Mouse (Mus musculus): ENCODE data around the gene Cse1l.

Gene Cse1l

DNA sequence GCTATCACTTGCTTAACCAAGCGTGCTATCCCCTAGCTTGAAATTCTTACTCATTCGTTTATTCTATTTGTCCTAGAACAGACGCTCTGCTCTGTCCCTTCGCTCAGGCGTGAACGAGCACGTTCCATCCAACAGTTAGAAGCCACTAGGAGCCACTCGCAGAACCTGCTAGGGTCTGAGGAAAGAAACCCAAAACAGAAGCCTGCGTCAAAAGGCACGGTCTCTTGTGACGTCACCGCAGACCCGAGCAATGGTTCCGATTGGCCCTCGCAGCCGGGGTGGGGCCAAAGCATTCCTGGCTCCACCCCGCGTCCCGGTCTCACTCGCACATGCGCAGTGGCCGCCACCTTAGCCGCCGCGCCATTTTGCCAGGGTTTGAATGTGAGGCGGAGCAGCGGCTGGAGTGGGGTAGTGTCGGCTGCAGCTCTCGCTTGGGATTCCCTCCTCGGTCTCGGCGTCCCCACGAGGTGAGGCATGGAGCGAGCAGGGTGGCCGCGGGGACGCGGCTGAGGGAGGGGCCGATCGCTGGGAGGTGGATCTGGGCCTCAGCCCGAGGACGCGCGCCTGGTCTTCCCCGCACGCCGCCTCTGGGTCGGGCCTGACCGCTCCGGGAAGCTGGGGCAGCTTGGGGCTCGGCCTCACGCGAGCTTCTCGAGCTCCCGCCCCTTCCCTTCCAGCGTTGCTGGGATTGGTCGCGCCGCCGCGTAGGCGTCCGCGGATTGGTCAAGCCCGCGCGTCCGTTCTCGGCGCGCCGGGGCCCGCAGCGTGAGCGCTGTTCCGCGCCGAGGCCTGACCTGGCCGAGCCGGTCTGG is at the start of gene Cse1l:
Cse1l (plus strand) TSS at position 330 of the 812 bp plus-strand sequence.
- peak; percentile 98 for DNase-seq

DNA sequence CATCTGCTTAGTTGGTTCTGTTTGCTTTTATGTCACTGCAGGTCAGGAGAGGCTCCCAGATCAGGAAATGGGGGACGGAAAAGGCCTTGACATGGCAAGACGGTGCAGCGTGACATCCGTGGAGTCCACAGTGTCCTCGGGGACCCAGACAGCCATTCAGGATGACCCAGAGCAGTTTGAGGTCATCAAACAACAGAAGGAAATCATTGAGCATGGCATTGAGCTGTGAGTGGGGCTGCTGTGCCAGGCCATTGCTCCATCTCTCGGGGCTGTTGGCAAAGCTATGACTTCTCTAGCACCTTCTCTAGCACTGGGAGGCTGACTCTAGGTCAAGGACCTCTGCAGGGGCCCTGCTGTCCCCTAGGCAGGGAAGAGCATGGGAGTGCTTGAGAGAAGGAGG is 49.5 kb upstream of the Cse1l start:
- no peak for DNase-seq

DNA sequence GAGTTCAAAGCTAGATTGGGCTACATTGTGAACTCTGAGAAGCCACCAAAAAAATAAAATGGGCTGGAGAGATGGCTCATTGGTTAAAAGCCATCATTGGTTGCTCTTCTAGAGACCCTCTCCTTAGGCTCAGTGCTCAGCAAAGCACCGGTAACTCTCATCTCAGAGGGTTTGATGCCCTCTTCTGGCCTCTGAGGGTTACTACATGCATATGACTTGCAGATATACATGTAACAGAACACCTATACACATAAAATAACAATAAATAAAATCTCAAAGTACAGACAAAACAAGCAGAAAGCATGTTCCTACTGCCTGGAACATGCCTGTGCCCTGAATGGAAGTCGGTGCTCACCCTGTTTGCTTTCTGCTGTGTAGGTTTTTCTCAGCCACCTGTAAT is 48.7 kb upstream of the Cse1l start:
- peak; percentile 22 for DNase-seq

DNA sequence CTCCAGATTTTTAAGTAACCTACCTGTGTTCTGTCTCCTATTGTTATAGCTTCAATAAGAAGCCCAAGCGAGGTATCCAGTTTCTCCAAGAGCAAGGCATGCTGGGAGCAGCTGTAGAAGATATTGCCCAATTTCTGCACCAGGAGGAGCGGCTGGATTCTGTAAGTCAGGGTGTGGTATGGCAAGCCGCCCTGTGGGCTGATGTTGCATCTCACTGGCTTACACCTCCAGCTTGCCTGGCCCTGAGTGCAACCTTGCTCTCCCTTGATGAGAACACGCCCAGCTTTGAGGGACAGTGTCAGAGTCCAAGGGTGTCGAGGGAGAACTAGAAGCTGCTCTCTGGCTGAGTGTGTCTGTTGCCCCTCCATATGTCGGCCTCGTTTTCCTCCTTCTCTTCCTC is 46.6 kb upstream of the Cse1l start:
- DNase-seq = no peak

DNA sequence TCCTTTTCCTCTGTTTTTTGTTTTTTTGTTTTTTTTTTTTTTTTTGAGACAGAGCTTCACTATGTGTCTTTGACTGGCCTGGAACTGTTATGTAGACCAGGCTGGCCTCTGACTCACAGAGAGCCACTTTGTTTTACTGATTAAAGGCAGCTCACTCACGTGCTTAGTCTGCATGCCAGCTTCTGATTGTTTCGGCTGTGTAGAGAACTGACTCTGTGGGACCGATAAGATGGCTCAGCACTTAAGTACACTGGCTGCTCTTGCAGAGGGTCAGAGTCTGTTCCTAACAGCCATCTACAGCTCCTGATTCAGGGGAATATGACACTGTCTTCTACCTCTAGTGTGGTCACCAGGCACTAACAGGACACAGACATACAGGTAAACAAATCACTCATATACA is 43.3 kb upstream of the Cse1l start:
- DNase-seq = no peak

DNA sequence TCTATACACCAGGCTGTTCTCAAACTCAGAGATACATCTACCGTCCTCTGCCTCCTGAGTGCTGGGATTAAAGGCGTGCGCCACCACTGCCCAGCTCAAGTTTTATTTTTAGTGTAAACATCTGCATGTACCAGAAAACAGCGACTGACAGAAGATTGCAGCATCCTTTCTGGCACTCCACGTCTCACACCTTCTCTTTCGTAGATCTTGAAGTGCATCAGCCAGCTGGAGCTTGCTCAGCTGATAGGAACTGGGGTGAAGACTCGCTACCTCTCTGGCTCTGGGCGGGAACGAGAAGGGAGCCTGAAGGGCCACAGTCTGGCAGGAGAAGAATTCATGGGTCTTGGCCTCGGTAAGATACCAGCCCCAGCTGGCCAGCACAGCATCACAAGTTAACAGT is 40.4 kb upstream of the Cse1l start:
- no peak for DNase-seq

DNA sequence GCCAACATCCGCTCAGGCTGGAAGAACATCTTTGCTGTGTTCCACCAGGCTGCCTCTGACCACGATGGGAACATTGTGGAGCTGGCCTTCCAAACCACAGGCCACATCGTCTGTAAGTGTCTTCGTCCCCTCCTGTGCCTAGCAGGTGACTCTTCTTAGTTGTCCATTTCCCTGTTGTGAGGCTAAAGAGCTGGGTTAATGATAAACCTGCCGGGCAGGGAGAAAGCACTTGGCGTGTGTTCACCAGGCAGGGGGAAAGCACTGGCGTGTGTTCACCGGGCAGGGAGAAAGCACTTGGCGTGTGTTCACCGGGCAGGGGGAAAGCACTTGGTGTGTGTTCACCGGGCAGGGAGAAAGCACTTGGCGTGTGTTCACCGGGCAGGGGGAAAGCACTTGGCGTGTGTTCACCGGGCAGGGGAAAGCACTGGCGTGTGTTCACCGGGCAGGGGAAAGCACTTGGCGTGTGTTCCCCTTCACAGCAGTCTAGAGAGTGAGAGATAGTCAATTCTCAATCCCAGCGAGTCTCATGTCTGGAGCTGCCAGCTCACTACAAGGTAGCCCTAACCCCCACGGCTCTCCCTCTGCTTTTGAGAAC is 35.5 kb upstream of the Cse1l start:
- no peak for DNase-seq

DNA sequence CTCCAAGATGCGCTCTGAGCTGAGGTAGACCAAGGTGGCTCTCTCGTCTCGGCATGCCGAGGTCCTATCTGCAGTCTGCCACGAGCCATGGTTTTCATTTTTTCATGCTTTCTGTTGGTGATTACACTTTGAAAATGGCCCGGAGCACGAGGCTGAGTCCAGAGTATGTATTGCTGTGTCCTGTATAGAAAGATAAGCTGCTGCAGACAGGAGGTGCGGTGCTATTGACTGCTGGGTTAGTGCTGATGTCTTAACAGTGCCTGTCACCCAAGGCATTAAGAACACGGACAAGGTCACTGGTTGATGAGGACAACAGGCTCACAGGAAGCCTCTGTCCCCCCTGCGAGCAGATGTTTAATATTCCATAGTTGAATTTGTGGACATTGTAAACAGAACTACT is 34.9 kb upstream of the Cse1l start:
- DNase-seq = no peak

DNA sequence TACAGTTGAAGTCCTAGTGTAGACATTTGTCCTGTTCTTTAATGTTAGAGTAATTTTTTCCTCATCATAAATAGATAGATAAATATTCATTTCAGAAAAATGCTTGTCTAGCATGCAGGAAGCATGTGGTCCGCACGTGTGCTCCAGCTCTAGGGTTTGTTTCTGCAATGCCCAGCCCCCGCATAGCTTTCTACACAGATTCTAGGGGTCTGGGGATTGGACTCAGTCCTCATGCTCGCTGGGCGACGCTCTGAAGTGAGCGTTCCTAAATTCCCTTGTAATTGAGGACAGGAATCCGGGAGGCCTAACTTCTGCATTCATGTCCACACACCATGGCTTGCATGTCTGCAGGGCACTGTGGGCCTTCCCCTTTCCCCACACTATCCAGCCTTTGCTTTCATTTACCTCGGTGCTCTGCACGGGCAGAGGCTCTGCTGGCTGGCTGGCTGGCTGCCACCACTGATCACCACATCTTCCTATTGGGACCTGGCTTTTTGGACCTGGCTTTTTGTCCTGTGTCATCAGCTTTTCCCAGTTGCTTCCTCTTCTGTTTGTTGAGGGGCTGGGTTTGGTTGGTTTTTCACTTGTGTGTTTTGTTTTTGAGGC is 31.1 kb upstream of the Cse1l start:
- no peak for DNase-seq

DNA sequence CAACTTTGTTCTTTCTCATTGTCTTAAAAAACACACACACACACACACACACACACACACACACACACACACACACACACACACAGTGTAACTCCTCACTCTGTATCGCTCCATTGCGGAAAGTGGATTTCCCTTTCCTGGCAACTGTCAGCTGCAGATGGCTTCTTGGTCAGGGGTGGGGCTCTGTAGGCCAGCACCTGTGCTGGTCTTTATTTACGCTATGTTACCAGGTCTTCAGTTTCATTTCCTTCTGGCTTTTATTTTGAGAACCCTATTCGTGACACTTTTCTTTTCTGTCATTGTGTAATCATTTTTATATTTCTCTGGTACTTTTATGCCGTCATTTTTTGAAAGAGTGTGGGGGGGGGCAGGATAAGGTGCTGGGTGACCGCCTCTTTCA is 30.3 kb upstream of the Cse1l start:
- DNase-seq = no peak

DNA sequence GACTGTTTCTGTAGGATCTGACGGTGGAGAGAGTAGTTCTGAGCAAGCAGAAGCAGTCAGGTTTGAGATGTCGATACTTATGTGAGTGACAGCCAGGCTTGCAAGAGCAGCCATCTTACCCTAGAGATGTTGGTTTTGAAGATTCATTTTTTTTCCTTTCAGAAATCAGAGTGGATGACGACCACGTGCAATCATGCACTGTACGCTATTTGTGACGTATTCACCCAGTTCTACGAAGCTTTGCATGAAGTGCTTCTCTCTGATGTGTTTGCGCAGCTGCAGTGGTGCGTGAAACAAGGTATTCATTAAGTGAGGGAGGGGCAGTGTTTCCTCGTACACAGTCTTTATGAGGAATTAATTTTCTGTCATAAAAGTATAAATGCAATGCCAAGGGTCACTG is 29.5 kb upstream of the Cse1l start:
- DNase-seq = no peak

DNA sequence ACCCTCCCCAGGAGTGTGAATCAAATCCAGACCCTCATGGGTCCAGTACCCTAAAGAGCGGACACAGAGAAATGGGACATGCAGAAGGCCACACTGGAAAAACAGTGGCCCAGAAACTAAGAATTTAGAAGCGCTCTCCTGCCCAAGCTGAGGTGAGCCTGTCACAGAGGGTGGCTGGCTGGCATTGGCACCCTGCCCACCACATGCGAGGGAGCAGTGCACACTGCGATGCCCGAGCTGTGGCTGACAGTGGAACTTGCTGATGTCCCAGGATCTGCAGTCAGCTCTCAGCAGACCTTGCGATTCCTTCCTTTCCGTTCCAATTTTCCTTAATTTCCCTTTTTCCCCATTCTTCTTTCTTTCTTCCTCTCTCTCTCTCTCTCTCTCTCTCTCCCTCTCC is 20.8 kb upstream of the Cse1l start:
- no peak for DNase-seq

DNA sequence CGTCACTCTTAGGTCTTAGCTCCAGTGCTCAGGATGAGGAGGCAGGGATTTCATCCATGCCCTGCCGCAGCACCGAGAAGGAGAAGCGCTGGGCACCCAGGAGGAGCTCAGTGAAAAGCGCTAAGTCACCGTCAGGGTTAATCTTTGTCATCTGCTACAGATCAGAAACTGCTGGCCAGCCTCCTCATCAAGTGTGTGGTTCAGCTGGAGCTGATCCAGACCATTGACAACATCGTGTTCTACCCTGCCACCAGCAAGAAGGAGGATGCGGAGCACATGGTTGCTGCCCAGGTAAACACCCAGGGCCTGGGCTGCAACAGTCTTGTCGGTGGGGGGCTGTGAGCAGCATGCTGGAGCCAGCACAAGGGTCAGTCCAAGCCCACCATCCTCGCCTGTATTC is 20.2 kb upstream of the Cse1l start:
- no peak for DNase-seq

DNA sequence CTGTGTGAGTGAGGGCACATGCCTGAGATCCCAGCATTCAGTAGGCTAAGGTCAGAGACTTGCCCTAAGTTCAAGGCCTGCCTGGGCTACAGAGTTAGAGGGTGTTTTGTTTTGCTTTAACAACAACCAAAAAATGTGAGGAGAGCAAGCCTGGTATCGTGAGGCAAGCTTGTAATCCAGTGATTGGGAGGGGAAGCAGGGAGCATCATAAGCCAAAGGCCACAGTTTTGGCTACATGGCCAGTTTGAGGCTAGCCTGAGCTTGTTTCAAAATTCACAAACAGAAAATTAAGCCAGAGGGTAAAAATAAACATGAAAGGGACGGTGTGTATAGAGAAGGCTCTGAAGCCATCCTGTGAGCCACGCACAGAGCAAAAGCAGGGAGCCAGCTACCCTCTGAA is 19.6 kb upstream of the Cse1l start:
- DNase-seq = no peak

DNA sequence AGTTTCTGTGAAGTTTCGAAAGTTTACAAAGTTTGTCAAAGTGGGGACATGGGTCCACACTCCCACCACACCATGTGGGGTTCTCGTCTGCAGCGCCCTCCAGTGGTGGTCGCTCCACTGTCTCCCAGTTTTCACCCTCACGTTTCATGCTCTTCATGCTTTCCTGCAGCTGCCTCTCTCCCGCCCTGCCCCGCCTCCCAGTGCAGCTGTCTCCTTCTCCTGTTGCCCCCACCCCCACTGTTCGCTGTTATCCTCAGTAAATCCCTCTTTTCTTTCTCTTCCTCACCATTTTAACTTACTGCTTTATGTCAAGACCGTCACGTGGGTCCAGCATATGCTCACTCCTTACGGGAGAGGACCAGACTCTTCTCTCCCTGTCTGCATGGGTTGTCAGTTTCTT is 18.0 kb upstream of the Cse1l start:
- peak; percentile 43 for DNase-seq

DNA sequence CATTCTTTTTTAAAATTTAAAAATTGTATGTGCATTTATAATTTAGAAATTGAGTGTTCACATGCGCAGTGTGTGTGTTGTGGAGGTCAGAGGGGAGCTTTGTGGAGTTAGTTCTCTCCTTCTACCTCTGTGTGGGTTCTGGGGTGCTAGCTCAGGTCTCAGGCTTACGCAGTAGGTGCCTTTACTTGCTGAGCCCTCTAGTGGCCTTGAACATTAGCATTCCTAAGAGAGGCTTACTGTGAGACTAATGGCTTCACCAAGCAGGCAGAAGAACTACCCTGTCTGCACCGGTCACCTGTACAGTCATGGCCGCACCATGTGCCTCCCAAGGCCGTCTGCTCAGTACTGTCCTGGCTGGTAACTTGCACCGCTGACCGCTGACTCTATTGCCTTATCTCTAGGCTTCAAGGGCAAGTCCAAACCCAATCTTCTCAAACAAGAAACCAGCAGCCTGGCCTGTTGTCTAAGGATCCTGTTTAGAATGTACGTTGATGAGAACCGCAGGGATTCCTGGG is 14.4 kb upstream of the Cse1l start:
- DNase-seq = no peak

DNA sequence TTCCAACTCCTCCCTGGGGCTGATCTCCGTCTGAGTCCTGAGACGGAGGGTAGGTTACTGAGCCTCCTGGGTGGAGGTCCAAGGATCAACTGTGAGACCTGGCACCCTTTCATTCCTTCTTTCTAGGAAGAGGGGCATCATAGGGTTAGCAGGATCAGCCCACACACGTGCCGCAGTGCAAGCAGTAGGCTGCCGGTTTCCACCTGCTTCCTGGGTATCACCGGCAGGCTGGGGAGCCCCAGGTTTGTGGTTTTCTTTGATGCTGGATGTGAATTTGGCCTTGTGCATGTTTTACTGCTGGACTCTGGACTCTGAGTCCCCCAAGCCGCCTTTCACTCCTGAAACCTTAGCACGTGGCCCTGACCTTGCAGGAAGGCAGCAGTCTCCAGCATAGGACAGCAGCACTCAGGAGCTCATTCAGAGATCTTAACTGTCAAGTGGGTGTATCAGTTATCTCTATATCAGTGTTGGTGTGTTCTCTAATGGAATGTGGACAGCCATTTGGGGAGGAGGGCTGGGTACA is 13.6 kb upstream of the Cse1l start:
- DNase-seq = no peak

DNA sequence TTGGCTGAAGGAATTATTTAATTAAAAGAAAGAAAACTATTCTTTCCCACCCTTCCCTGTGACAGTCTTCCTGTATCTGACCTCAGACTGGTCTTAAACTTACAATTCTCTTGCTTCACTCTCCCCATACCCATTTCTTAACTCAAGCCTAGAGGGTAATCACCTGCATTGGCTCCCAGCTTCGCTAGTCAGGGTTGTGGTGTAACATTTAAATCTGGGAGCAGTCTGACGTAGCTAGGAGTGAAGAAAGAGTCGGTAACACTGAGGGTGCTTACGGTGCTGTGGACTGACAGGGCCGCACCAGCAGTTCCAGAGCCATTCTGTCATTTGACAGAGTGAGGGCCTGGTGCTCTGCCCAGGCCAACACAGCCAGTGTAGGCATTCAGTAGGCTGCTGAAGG is 12.8 kb upstream of the Cse1l start:
- no peak for DNase-seq

DNA sequence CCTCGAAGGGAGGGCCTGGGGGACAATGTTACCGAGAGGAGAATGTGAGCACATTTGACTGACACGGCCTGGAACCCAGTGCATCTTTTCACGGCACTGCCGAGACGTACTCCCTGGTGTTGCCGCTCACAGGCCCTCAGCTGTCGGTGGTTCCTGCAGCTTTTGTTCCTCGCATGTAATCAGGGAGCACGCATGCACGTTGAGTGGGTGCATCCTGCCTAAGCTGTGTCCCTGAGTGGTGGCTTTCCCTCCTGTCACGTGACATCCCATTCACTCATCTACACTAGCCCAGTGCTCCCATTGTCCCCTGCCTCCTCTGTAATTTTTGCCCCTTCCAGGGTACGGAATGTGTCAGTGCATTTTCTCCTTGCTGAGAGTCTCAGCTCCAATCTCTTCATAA is 9.5 kb upstream of the Cse1l start:
- no peak for DNase-seq

DNA sequence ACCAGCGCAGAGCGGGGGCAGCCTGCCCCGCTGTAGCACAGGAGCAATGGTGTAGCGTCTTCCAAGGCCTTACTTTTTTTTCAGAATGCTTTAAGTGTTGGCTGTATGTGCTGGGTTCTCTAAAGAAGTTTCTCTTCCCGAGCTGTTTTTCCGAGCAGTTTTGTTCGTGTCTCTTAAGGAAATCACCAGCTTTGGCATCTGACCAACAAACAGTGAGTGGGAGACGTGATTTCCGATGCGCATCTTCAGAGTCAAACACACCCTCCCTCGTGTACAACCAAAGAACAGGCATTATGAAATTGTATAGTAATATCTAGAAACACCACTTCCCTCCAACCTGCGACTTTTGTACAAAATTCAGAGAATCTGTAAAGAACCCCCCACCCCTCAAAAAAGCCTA is 8.9 kb upstream of the Cse1l start:
- DNase-seq = no peak

DNA sequence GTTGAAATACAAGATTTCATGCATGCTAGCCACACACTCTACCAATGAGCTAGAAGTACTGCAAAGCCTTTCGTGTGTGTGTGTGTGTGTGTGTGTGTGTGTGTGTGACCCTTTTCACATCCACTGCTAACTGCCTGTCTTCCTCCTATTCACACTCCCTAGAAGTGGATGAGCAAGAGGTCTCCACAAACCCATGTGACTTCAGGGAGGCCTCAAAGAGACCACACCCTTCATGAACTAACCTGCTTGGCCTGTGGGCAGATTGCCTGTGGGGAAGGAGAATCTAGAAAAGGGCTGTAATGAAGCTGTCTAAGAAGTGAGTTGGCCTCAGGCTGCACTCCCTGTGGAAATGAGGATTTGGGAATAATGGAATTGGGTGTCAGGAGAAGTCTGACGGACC is 6.7 kb upstream of the Cse1l start:
- no peak for DNase-seq

DNA sequence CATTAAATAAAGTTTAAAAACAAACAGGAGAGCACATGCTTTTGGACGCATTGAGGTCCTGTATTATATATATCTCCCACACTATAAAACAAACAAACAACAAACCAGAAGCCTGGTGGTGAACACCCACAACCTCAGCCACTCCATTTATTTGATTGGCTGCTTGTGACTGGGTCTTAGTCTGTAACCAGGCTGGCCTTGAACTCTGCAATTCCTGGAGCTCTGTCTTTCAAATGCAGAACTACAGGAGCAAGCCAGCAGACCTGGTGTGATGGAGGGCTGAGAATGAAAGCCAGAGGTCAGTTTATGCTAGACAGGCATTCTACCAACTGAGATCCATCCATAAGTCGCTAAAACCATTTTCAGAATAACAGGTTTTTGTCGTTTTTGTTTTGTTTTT is 6.1 kb upstream of the Cse1l start:
- DNase-seq = no peak

DNA sequence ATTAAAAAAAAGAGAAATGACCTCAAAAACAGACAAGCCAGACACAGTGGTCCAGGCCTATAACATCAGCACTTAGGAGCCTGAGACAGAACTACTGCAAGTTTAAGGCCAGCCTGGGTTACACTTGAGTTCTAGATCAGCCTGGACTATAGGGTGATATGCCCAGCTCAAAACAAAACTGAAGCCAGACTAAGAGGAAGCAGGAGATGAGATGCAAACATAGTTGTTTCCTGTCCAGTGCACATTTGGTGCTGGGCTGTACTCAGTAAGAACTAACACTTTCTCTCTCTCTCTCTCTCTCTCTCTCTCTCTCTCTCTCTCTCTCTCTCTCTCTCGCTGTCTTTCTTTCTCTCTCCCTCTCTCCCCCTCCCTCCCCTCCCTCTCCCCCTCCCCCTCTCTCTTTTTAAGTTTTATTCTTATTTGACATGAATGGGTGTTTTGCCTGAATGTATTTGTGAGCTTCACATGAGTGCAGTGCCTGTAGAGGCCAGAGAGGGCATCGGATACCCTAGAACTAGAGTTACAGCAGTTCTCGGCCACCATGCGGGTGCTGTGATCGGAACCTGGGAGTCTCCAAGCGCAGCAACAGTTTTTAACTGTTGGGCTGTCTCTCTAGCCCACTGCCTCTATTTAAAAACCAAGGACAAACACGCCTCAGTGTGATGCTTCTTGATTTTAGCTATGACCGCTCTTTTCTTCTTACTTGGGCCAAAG is 4.9 kb upstream of the Cse1l start:
- no peak for DNase-seq
